Mouse (Mus musculus) limb, embryonic 12.5 days (tissue): ENCODE results near the gene Akt1s1. TPM values are rescaled to one million over a fixed set of nuclear protein-coding genes. Genes with fewer than 3 reads are reported as not detected.
A peak's percentile ranks its signal among the peaks of the same experiment; 100 is the strongest.
"Not testable (repeated sequence)": the region's sequence is repeated elsewhere in the genome, so short reads cannot be mapped to it uniquely, and the experiment has no call there.

Source experiments
- ATAC-seq: fragments of 200-750 bp; cut with Nextera tagmentation; 2 replicates; pipeline ENCODE4 v1.8.0; 2017; ENCODE audit warnings: low read depth, moderate TSS enrichment; ENCODE audit not compliant: insufficient number of reproducible peaks, insufficient read depth, low FRiP score, low TSS enrichment
- H3K27ac ChIP-seq: fragments of 300-500 bp; sonication (generic); 2 replicates; pipeline ENCODE4 v1.5.1; 2016; ENCODE audit warnings: mild to moderate bottlenecking, moderate library complexity
- H3K27me3 ChIP-seq: fragments of 300-500 bp; sonication (generic); 2 replicates; pipeline ENCODE4 v1.6.1; 2016; ENCODE audit warnings: mild to moderate bottlenecking, moderate library complexity
- H3K36me3 ChIP-seq: fragments of 300-500 bp; sonication (generic); 2 replicates; pipeline ENCODE4 v1.6.1; 2016; ENCODE audit warnings: mild to moderate bottlenecking, moderate library complexity
- H3K4me1 ChIP-seq: fragments of 300-500 bp; sonication (generic); replicated peaks from 2 replicates; pipeline ENCODE4 v1.6.1; 2016
- H3K4me2 ChIP-seq: fragments of 300-500 bp; sonication (generic); 2 replicates; pipeline ENCODE4 v1.6.1; 2016; ENCODE audit warnings: mild to moderate bottlenecking, moderate library complexity
- H3K4me3 ChIP-seq: fragments of 300-500 bp; sonication (generic); replicated peaks from 2 replicates; pipeline ENCODE4 v1.5.1; 2016; ENCODE audit warnings: mild to moderate bottlenecking
- H3K9ac ChIP-seq: fragments of 300-500 bp; sonication (generic); replicated peaks from 2 replicates; pipeline ENCODE4 v1.6.1; 2016; ENCODE audit warnings: mild to moderate bottlenecking, moderate library complexity
- H3K9me3 ChIP-seq: fragments of 300-500 bp; sonication (generic); 2 replicates; pipeline ENCODE4 v1.6.1; 2016; ENCODE audit warnings: mild to moderate bottlenecking, moderate library complexity
- WGBS: fragments of 180-500 bp; shearing (Covaris S2); methylation state at CpG from one replicate; pipeline ENCODE4 v1.1.7; 2016; 5-methylcytosine and 5-hydroxymethylcytosine counted together
- polyA plus RNA-seq: library from polyadenylated mRNA; unstranded; fragments of >200 nt; fragmentation: Nextera tagmentation; extraction: Ambion mirVana; gene quantifications from 2 replicates; pipeline ENCODE4 v1.2.1, GENCODE M21; 2016

The Akt1s1 gene
- polyA plus RNA-seq, 1 experiment from 2014 or later, result 110 TPM

DNA sequence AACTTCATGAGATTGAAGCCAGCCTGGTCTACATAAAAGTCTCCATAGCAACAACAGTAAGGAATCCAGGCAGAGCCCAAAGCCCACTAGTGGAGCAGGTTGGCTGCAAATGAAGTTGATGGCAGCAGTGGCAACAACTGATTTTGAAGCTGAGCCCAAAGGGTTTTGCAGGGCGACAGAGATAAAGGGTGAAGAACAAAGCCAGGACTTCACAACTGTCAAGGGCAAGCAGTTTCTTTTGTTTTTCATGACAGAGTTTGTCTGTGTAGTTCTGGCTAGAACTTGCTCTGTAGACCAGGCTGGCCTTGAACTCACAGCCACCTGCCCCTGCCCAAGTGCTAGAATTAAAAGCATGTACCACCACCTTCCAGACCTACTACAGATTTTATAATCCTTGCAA is 22.4 kb downstream of the Akt1s1 start:
- Histone ChIP-seq H3K9ac (no peak overlapping the region), H3K27me3 (no peaks in the 10 kb centered on the region), H3K9me3 (no peaks in the 10 kb centered on the region), H3K4me2 (no peak overlapping the region), H3K27ac (no peak overlapping the region), H3K36me3 (peaks cover 23% of the 10 kb centered on the region), H3K4me1 (peaks cover 32% of the 10 kb centered on the region), H3K4me3 (no peak overlapping the region)
- 76% methylated on average over 1 of the region's 1 CpGs for WGBS
- ATAC-seq, result no peak

- 84% methylated on average over 2 of the region's 2 CpGs for WGBS
Measured at GRCm38 (mm10) chr7:44871774-44872173, 23.0 kb downstream of the Akt1s1 start.

GRCm38 (mm10) chr7:44877833-44878232 is 29.0 kb downstream of the Akt1s1 start:
- ATAC-seq, result no peak
- Histone ChIP-seq H3K27me3 (no peaks in the 10 kb centered on the region), H3K9ac (no peak overlapping the region), H3K4me1 (no peaks in the 10 kb centered on the region), H3K9me3 (no peaks in the 10 kb centered on the region), H3K36me3 (peaks cover 74% of the 10 kb centered on the region), H3K27ac (no peak overlapping the region), H3K4me2 (no peak overlapping the region; the same call in 1 of the 2 replicates), H3K4me3 (no peak overlapping the region)
- WGBS, result 92% methylated on average over 14 of the region's 14 CpGs

More at GRCm38 (mm10) chr7:44871774-44872173, 23.0 kb downstream of the Akt1s1 start:
- not testable (repeated sequence) for H3K27ac ChIP-seq, H3K9ac ChIP-seq, H3K9me3 ChIP-seq, H3K4me2 ChIP-seq, H3K4me3 ChIP-seq, ATAC-seq, H3K27me3 ChIP-seq
- H3K36me3 ChIP-seq, result peaks cover 22% of the 10 kb centered on the region
- H3K4me1 ChIP-seq, result peaks cover 26% of the 10 kb centered on the region

- H3K36me3 ChIP-seq, result peaks cover 97% of the 10 kb centered on the region
- 96% methylated on average over 3 of the region's 3 CpGs for WGBS
- H3K4me1 ChIP-seq, result no peaks in the 10 kb centered on the region
- no peak overlapping the region for H3K27ac ChIP-seq
- H3K4me3 ChIP-seq, result no peak overlapping the region
- no peaks in the 10 kb centered on the region for H3K9me3 ChIP-seq
- H3K9ac ChIP-seq, result no peak overlapping the region
- ATAC-seq, result no peak
- no peaks in the 10 kb centered on the region for H3K27me3 ChIP-seq
- no peak overlapping the region for H3K4me2 ChIP-seq
Measured at GRCm38 (mm10) chr7:44883036-44883435, 34.2 kb downstream of the Akt1s1 start.

DNA sequence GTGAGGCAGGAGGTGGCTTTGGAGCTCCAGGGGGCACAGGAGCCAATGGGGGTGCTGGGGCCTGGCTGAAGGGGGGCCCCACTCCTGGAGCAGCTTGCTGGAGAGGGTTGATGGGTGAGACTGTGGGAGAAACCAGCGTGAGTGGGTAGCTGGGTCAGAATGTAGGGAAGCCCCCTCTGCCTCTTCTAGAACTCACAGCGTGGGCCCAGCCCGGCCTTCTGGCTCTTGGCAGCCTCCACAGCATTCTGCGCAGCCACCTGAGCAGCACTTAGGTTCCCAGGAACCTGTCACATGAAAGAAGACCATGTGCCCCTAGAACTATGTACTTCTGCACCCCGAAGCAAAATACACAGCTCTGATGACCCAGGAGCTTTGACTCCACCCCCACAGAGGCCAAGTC is 35.8 kb downstream of the Akt1s1 start:
- WGBS, result 95% methylated on average over 5 of the region's 5 CpGs
- Histone ChIP-seq H3K4me3 (no peak overlapping the region), H3K4me1 (no peaks in the 10 kb centered on the region), H3K27me3 (no peaks in the 10 kb centered on the region), H3K27ac (no peak overlapping the region), H3K9me3 (no peaks in the 10 kb centered on the region), H3K36me3 (peaks cover 96% of the 10 kb centered on the region), H3K9ac (no peak overlapping the region), H3K4me2 (no peak overlapping the region)
- ATAC-seq, result no peak

DNA sequence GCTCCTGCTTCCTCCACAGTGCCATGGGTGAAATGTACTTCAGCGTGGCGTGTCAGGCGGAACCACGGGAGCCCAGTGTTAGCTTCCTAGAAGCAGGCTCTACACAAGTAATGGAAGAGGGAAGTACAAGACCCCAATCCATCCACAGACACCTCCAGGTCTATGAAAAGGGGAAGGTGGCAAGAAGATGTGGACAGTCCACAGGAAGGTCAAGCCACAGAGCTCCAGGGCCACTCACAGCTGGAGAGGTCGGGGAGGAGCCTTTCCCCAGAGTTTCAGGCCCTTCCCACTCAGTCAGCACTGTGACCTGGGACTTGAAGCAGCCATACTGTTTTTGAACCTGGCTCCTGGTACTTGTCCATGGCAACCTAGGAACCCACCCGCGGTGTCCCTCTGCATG is 38.2 kb downstream of the Akt1s1 start:
- H3K4me3 ChIP-seq, result no peak overlapping the region
- no peak for ATAC-seq
- H3K36me3 ChIP-seq, result peaks cover 82% of the 10 kb centered on the region
- peaks cover 15% of the 10 kb centered on the region for H3K4me1 ChIP-seq
- H3K4me2 ChIP-seq, result no peak overlapping the region
- WGBS, result 91% methylated on average over 7 of the region's 7 CpGs
- H3K27me3 ChIP-seq, result no peaks in the 10 kb centered on the region
- no peaks in the 10 kb centered on the region for H3K9me3 ChIP-seq
- no peak overlapping the region for H3K9ac ChIP-seq
- no peak overlapping the region for H3K27ac ChIP-seq

- no peak overlapping the region for H3K4me3 ChIP-seq
- no peak overlapping the region for H3K9ac ChIP-seq
- ATAC-seq, result no peak
Measured at GRCm38 (mm10) chr7:44888256-44889105, 39.7 kb downstream of the Akt1s1 start.

GRCm38 (mm10) chr7:44890180-44890579 is 41.4 kb downstream of the Akt1s1 start:
- peaks cover 24% of the 10 kb centered on the region for H3K4me1 ChIP-seq
- 83% methylated on average over 7 of the region's 7 CpGs for WGBS
- H3K4me2 ChIP-seq, result no peak overlapping the region
- peaks cover 53% of the 10 kb centered on the region for H3K36me3 ChIP-seq
- no peak overlapping the region for H3K4me3 ChIP-seq
- no peak for ATAC-seq
- H3K9ac ChIP-seq, result no peak overlapping the region
- no peaks in the 10 kb centered on the region for H3K9me3 ChIP-seq
- no peaks in the 10 kb centered on the region for H3K27me3 ChIP-seq
- H3K27ac ChIP-seq, result no peak overlapping the region

More at GRCm38 (mm10) chr7:44888256-44889105, 39.7 kb downstream of the Akt1s1 start:
- no peaks in the 10 kb centered on the region for H3K9me3 ChIP-seq
- WGBS, result 89% methylated on average over 13 of the region's 13 CpGs
- peaks cover 20% of the 10 kb centered on the region for H3K4me1 ChIP-seq
- no peak overlapping the region for H3K4me2 ChIP-seq
- H3K27me3 ChIP-seq, result no peaks in the 10 kb centered on the region
- peaks cover 67% of the 10 kb centered on the region for H3K36me3 ChIP-seq
- no peak overlapping the region for H3K27ac ChIP-seq

- Histone ChIP-seq H3K27ac (no peak overlapping the region), H3K27me3 (no peaks in the 10 kb centered on the region), H3K4me3 (peak overlapping the region; percentile 82), H3K9ac (peak overlapping the region; percentile 85; the same call in 1 of the 2 replicates), H3K36me3 (peaks cover 47% of the 10 kb centered on the region), H3K9me3 (no peaks in the 10 kb centered on the region), H3K4me2 (peak overlapping the region; percentile 85), H3K4me1 (peaks cover 28% of the 10 kb centered on the region)
- no peak for ATAC-seq
- 92% methylated on average over 4 of the region's 4 CpGs for WGBS
Measured at GRCm38 (mm10) chr7:44890737-44891136, 41.9 kb downstream of the Akt1s1 start.

DNA sequence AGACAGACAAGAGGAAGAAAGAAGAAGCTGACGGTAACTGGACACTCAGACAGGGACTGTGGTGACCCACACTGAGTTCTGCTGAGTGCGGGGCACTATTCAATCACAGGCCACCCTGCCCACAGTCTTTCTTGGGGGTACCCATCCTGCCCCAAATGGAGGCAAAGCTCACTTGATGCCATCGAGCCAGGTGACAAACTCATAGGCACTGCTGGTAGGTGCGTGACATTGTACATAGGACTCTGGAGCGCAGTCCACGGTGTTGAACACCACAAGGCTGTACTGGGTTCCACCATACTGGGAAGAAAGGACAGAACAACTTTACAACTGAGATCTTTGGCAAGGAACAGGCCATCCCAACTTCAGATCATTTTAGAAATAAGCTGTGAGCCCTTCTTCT is 42.8 kb downstream of the Akt1s1 start:
- WGBS, result 32% methylated on average over 6 of the region's 6 CpGs
- Histone ChIP-seq H3K9me3 (no peaks in the 10 kb centered on the region), H3K4me3 (peak overlapping the region; percentile 82), H3K4me1 (peaks cover 30% of the 10 kb centered on the region), H3K27ac (peak overlapping the region; percentile 96), H3K4me2 (peak overlapping the region; percentile 85), H3K9ac (peak overlapping the region; percentile 85), H3K27me3 (no peaks in the 10 kb centered on the region), H3K36me3 (peaks cover 39% of the 10 kb centered on the region)
- ATAC-seq, result no peak

DNA sequence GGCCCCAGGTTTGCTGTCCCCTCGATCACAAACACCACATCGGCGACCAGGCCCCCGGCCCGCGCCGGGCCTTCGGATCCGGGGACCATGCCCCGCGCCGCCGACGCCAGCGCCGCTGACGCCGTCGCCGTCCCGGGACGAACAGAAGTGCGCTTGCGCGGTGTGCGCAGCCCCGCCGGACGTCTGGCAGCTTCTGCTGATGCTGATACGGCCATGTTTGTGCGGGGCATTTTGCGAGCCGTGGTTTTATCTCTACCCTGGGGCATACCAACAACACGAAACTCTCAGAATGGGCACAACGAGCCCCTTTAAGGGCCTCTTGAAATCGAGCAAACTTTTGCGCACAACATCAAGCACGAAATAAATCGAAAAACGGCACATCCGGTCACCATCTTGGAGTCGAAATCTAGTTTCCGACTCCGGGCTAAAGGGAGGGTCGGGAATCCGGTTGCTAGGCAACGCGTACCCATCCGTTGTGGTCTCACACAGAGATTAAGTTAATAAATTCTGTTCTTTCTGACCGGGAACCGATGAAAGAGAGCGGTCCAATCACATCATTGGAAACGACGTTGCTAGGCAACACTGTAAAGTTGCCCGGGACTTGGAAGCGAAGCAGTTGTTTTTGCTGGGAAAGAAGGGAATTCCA is 43.6 kb downstream of the Akt1s1 start, which contains the start of gene Med25:
Gene Med25 (minus strand): TSS at position 437 of the 646 bp plus-strand sequence.
- H3K4me1 ChIP-seq, result peaks cover 38% of the 10 kb centered on the region
- no peaks in the 10 kb centered on the region for H3K27me3 ChIP-seq
- H3K4me3 ChIP-seq, result peak within 1 kb of the TSS; percentile 82
- H3K9me3 ChIP-seq, result no peaks in the 10 kb centered on the region
- WGBS, result under 1% methylated on average over 56 of the region's 56 CpGs
- H3K36me3 ChIP-seq, result peaks cover 31% of the 10 kb centered on the region
- ATAC-seq, result peak; percentile 61
- peak within 1 kb of the TSS; percentile 96 for H3K27ac ChIP-seq
- peak within 1 kb of the TSS; percentile 85 for H3K9ac ChIP-seq
- H3K4me2 ChIP-seq, result peak within 1 kb of the TSS; percentile 85
